Mouse (Mus musculus): ENCODE results near the gene 5730596B20Rik. TPM values are rescaled to one million over a fixed set of nuclear protein-coding genes. Genes with fewer than 3 reads are reported as not detected.

Gene 5730596B20Rik
- polyA plus RNA-seq, 1 experiment from 2014 or later: 3.0 TPM

MicroRNAs encoded within 50 kb of the gene (microRNA counts, 519-probe panel; counts per million panel counts)
- 3,309 counts per million, percentile 81 among the panel's probes with 10 or more counts for microRNA mmu-miR-196b

Small RNAs within 50 kb of the gene (microRNA-seq; reads per million reads assigned to microRNA genes)
- 4,361 reads per million, percentile 92 among the genes with 10 or more reads in this experiment for gene Mir196b

Other genes starting within 250 kb of the 5730596B20Rik start
- gene Skap2, start 164.9 kb upstream of the 5730596B20Rik start, polyA plus RNA-seq (2015; fragmentation: Nextera tagmentation; extraction: Ambion mirVana): 29.5 and 30.1 TPM in 2 replicates
- 1.1 and 1.3 TPM in 2 replicates for gene Hoxa1, start 19.2 kb upstream of the 5730596B20Rik start, polyA plus RNA-seq (2015; fragmentation: Nextera tagmentation; extraction: Ambion mirVana)
- gene Hoxa2, start 12.7 kb upstream of the 5730596B20Rik start, polyA plus RNA-seq (2015; fragmentation: Nextera tagmentation; extraction: Ambion mirVana): 7.2 and 12.0 TPM in 2 replicates
- 2.3 and 5.7 TPM in 2 replicates for gene Hoxa4, start 14.3 kb downstream of the 5730596B20Rik start, polyA plus RNA-seq (2015; fragmentation: Nextera tagmentation; extraction: Ambion mirVana)
- gene Hoxa5, start 27.1 kb downstream of the 5730596B20Rik start, polyA plus RNA-seq (2015; fragmentation: Nextera tagmentation; extraction: Ambion mirVana): 26.8 and 73.9 TPM in 2 replicates
- gene Hoxa6, start 31.2 kb downstream of the 5730596B20Rik start, polyA plus RNA-seq (2015; fragmentation: Nextera tagmentation; extraction: Ambion mirVana): 10.3 and 15.0 TPM in 2 replicates
- gene Hoxa3, start 35.8 kb downstream of the 5730596B20Rik start, polyA plus RNA-seq (2015; fragmentation: Nextera tagmentation; extraction: Ambion mirVana): 10.7 and 14.6 TPM in 2 replicates
- gene Gm28308, start 35.8 kb downstream of the 5730596B20Rik start, polyA plus RNA-seq (2015; fragmentation: Nextera tagmentation; extraction: Ambion mirVana): not detected in 2 replicates
- 86.8 and 109 TPM in 2 replicates for gene Hoxa7, start 44.4 kb downstream of the 5730596B20Rik start, polyA plus RNA-seq (2015; fragmentation: Nextera tagmentation; extraction: Ambion mirVana)
- gene Hoxa9, start 53.6 kb downstream of the 5730596B20Rik start, polyA plus RNA-seq (2015; fragmentation: Nextera tagmentation; extraction: Ambion mirVana): 64.3 and 77.5 TPM in 2 replicates
- 48.9 and 69.7 TPM in 2 replicates for gene Hoxa10, start 63.4 kb downstream of the 5730596B20Rik start, polyA plus RNA-seq (2015; fragmentation: Nextera tagmentation; extraction: Ambion mirVana)
- 4.3 and 9.6 TPM in 2 replicates for gene Hoxa11, start 68.3 kb downstream of the 5730596B20Rik start, polyA plus RNA-seq (2015; fragmentation: Nextera tagmentation; extraction: Ambion mirVana)
- gene Hoxa13, start 83.4 kb downstream of the 5730596B20Rik start, polyA plus RNA-seq (2015; fragmentation: Nextera tagmentation; extraction: Ambion mirVana): 0.08 and 0.26 TPM in 2 replicates
- 0.82 and 1.9 TPM in 2 replicates for gene Evx1, start 136.0 kb downstream of the 5730596B20Rik start, polyA plus RNA-seq (2015; fragmentation: Nextera tagmentation; extraction: Ambion mirVana)